Mouse (Mus musculus) CD4-positive, CD25-positive, alpha-beta regulatory T cell, adult 4 months (primary cell): ENCODE data around the gene Paxip1. TPM values are rescaled to one million over a fixed set of nuclear protein-coding genes. Genes with fewer than 3 reads are reported as not detected.

Experiments used
- ATAC-seq: one replicate; pipeline ENCODE4 v1.8.0; 2017
- polyA plus RNA-seq, 2 experiments: library from polyadenylated mRNA; unstranded; fragments of 100-300 nt; shearing (Covaris generic); gene quantifications; one replicate each; pipeline ENCODE4 v1.2.1; 2017

The Paxip1 gene
- polyA plus RNA-seq, 2 experiments from 2014 or later = 4.7 to 10.8 TPM

DNA sequence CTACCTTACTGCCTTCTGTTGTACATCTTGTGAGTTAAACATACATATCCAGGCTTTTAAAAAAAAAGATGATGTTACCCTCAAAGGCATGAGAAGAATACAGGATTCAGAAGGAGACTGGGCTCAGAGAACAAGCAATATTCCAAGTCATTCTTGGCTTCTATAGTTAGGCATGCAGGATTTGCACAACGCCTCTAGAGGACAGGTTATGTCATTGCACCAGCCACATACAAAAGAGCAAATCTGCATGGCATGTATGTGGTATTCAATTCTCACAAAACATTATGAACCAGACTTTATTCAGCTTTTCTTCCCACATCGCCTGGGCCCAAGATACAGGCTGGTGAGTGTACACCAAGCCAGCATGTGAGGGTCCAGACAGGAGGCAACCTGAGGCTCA, 67.0 kb downstream of the Paxip1 start:
- no peak for ATAC-seq

DNA sequence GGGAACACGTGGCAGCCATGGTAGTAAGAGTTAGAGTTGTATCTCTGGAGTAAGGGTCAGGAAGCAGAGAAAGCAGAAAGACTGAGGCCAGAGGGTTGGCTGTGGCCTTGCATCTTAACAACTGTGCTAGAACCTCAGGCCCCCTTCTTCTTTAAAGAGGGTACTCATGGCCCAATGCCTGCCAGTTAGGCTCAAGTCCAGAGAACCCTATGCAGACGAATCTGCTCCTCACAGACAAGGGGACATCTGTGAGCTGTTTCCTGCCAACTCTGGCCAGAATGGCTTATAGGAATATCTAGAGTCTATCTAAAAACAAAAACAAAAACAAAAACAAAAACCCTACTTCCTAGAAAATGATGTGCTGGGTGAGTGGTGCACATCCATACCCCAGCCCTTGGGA, 72.2 kb downstream of the Paxip1 start:
- ATAC-seq = no peak

DNA sequence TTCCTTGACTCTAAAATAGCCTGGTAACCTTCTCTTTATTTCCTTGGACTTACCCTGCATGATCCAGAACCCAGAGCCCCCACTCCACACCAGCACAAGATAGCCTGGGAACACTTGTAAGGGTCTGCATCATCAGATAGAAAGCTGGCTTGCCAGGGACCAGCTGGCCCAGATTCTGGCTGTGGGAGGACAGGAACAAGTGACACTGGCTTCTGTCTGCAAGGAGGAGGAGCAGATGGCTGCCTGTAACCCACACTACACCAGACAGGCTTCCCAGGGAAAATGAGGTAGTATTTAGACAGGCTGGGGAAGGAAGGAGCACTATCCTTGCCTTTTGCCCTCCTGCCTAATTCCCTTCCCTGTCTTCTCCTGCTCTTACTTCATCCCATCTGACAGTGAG, 74.2 kb downstream of the Paxip1 start:
- no peak for ATAC-seq

DNA sequence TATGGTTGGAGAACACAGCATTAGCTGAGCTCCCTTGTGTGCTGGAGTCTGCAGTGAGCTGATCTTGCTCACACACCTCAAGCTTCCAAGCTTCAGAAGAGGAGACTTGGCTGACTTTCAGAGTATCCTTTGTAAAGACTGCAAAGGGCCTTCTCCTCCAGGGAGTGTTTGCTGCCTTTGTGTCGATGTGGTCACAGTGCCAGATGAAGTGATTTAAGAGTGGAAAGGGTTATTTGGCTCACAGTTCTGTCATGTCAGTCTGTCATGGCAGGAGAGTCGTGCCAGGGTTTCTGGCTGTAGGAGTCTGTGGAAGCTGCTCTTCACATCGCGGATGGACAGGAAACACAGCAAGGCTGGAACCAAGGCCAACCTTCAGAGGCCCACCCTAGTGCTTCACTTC, 75.5 kb downstream of the Paxip1 start:
- no peak for ATAC-seq

DNA sequence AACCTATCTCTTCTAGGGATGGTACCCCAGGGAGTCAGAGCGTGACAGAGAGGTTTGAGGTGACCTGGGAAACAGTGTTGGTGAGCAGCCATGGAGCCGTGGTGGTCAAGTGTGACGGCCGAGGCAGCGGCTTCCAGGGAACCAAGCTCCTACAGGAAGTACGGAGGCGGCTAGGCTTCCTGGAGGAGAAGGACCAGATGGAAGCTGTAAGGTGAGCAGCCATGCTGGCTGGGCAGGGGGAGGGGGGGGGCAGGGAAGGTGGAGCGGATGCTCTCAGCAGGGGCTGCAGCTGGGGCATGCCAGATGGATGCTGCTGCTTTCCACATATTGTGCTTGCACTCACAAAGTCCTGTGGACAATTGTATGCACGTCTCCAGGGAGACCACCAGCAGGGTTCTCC, 77.1 kb downstream of the Paxip1 start:
- ATAC-seq = no peak

DNA sequence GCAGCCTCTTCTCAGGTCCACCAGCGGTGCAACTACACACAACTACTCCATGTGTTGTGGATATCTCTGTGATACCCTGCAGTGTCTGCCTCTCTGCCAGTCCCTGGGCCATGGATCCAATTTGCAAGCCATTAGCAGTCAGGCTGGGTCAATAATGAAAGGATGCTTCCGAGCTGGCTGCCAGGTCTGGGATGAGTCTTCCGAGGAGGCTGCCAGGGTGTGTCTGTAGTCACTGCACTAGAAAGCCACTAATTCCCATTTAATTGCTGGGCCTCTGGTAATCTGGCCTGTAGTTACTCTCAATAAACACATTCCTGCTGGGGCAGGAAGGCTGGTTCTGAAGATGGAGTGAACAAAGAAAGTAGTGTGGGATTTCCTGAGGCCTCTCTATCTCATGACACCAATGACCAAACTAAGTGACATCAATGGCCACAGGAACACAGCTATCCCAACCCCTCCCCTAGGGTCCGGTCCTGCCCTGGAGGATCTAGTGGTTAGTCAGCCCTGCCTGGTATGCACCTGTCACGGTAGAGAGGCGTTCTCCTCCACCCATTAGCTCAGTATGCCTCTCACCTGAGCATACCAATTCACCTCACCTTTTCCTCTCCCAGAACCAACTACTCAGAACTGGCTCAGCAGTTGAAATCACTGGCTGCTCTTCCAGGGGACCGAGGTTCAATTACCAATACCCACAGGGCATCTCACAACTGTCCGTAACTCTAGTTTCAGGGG, 79.9 kb downstream of the Paxip1 start:
- no peak for ATAC-seq

DNA sequence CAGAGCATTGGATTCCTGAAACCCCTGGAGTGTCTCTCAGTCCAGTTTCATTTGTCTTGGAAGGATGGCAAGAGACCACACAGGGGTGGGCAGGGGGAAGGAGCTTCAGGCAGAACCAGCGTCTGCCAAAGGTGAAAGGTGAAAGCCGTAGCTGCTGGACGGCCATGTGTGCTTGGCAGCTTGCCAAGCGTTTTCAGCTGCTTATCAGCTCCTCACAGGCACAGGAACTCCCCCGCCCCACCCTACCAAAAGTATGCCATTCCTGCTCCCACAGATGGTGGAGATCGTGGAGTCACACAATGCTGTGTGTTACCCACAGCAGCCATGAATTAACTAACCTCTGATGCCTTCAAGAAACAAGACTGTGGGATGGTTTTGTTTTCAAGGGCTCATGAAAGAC, 83.3 kb downstream of the Paxip1 start:
- no peak for ATAC-seq

DNA sequence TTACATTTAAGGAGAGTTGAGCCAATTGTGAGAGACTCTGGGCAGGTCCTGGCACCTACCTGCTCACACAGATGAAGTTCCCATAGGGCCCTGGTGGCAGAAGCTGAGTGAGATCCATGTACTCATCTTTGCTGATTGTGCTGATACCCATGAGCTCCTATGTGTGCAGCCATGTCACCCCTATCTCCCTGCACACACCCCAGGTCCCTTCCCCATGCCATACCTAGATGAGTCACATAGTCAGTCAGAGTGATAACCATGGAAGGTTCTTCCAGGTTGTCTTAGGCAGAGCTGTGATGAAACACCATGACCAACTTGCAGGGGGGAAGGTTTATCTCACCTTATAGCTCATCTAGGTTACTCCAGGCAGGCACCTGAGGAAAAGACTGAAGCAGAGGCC, 84.2 kb downstream of the Paxip1 start:
- ATAC-seq = no peak

DNA sequence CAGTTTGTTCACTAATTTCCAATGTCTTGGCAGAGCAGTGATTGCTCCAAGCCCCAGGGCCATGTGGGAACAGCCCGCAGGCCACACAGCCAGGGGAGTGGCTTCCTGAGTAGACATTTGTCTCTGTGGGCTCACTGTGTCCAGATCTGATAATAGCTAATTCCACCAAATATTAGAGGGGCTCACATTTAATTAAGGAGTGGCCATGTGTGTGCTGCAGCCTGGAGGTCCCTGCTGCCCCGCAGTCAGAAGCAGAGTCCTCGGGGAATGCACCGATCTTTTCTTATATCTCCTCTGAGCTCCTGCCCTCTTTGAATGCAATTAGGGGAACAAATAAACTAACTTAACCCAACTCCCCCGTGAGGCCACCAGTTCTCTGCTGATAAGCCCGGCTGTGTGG, 84.9 kb downstream of the Paxip1 start:
- ATAC-seq = no peak

DNA sequence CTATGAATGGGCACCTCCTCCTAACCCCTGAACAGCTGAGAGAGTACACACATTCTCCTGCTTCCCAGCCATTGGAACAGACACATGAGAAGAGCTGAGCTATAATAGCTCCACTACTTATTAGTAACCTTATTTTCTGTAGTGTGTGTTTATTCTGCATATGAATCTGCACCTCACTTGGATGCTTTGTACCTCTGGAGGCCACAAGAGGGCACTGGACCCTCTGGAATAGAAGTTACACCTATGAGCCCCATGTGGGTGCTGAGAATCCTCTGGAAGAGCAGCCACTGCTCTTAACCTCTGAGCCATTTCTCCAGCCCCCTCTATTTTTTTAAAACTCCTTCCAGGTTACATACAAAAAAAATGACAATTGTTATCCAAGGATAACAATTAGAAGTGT, 86.5 kb downstream of the Paxip1 start:
- ATAC-seq = no peak

DNA sequence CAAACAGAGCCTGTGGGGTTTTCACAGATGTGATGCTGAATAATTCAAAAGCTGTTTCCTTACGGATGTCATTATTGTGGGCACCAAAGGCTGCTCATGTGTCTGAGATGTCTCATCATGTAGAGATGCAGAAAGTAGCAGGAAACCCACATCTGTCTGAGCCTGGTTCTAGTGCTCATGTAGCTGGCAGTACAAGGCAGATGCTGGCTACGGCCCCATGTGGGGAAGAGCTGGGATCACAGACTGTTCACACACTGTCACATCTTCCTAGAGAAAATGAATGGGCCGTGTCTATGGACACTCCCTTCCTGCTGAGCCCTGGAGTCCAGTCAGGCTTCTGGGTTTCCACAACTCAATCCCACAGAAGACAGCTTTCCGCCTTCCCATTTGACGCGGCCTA, 89.0 kb downstream of the Paxip1 start:
- no peak for ATAC-seq

Other genes with a start within 250 kb of the Paxip1 start
- gene Htr5a, start 50.5 kb upstream of the Paxip1 start, polyA plus RNA-seq = not detected